Mouse (Mus musculus): ENCODE results near the gene Frmd4b. TPM values are rescaled to one million over a fixed set of nuclear protein-coding genes. Genes with fewer than 3 reads are reported as not detected.

Frmd4b gene
- total RNA-seq (2022) = 10 to 100 TPM; 10.1 to 13.1 (median 12.1) TPM

DNA sequence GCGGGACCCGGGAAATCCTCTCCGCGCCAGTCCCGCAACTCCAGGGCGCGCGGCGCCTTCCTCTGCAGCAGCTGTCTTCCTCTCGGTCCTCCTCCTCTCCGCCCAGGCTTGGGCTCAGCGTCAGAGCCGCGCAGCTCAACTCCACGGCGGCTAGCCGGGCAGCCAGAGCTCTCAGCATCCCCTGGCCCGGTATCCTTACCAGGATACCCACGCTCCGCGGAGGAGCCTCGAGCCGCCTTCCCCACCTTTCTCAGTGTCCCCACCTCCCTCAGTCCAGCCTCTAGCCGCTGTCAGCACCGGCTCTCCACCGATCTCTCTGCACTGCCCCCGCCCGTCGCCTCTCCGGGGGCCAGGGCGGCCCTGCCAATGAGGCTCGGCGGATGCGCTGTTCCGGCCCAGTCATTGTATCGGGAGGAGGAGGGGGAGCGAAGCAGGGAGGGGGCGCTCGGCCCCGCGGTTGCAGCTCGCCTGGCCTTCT is at the start of gene Frmd4b:
TSS of gene Frmd4b (minus strand) at position 276 of the 478 bp plus-strand sequence.
- peak; percentile 48 for DNase-seq (ENCODE audit: low spot score)

DNA sequence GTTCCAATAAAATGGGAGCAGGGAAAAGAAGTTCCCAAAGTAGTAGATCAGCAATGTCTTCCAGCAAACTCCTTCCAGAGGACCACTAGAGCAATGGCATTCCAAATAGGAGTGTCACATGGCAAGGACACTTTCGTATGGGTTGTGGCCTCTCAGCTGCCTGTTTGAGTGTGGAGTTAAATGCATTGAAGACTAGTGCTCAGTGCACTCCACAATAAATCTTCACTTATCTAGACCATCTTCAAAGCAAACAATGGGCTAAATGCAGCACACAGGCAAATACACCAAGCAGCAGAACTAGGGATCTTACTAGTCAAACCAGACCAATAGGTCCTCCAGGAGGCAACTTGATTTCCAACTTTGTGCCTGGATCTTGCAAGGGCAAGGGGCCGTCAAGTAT is 49.1 kb upstream of the Frmd4b start:
- no peak for DNase-seq (ENCODE audit: low spot score)

DNA sequence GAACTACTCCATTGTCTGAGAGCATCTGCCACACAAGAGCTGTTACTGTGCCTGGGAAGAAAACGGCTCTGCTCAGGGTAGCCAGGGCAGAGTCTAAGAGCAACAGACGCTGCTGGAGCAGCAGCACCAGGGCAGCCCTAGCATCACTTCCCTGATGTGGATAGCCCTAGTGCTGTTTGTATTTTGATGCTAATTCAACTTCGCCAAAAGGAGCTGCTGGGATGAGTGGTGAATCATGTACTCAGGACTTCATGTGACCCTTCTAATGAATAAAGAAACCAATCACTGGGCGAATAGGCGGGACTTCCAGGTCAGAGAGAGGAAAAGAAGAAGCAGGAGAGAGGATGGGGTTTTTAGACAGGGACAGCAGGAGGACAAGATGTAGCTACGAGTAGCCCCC is 41.6 kb upstream of the Frmd4b start:
- no peak for DNase-seq (ENCODE audit: low spot score)

DNA sequence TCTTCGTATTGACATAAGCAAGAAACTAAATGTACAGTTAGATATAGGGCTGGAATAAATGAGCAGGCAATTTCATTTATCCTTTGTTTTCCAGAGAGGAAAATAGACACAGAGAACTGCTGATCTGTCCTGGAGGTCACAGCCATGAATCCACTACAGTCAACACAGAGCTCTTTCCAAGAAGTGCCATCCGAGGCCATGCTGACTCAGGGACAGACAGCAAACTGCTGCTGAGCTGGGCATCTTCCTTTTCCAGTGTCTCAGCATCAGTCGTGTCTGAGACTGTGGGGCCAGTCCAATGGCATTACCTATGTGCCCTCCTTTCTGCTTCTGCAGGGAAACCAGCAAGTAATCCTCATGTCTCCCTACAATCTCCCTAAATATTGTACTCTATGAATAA is 38.6 kb upstream of the Frmd4b start:
- DNase-seq (ENCODE audit: low spot score) = no peak

DNA sequence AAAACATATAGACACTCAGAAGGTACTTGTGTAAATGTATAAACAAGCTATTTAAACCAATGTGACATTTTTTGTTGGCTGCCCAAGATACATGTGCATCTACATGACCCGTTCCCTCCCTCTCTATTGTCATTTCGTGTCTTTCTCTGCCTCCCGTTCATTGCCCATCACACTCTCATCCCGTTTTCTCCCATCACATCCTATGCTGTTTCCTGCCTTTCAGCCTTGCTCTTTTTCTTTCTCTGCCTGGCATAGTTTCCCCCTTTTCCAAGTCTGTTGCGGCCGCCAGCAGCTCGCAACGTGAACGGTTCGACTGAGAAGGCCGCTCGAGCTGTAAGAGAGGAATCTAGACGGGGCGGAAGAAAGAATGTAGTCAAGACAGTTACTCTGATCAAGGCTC is 30.2 kb upstream of the Frmd4b start:
- DNase-seq (ENCODE audit: low spot score) = no peak

DNA sequence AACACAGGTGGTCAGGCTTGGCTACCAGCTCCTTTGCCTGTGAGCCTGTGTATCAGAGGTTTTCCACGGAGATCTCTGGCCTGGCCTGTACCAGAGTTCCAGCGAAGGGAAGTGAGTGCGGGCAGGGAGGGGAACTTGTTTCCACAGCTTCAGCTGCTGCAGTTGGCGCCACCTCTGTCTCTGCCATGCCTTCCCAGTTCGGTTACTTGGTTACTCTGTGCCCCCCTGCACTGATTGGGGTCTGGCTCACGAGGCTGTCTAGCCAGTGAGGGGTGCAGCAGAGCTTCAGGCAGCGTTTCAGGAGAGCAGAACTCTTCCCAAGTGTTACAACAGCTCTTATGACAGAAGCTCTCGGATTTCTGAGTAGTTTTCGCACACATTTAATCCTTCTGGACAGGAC is 6.0 kb upstream of the Frmd4b start:
- no peak for DNase-seq (ENCODE audit: low spot score)

DNA sequence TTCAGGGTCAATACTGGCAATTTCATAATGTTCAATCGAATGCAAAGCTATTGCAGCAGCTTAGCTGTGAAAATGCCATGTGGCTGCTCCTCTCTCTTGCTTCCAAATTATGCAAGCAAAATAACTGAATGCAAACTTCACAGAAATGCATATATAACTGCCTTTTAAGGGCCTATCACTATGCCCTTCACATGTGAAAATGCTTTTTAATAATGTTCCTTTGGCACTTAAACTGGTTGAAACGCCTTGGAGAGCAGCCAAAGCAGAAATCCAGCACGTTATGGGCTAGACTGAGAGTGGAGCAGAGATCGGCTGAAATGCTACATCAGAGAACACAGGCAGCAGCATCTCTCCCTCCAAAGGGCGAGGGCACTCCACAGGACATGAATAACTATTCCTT is 4.9 kb upstream of the Frmd4b start:
- no peak for DNase-seq (ENCODE audit: low spot score)

DNA sequence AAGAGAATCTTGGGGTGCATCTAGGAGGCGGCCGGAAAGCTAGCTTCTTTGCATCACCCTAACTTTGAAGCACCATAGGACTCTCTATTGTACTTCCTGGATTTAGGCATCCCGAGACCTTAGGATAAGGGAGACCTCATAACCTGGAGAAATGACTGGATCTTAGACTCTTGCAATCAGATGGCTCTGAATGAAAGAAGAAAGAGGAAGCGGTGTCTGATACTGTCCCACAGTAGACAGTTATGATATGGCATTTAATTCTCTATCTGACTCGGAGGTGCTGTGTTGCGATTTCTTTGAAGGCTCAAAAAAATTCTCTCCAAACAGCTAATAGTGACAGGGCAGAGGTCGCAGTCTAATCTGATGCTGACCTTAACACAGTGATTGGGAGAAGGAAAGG is 433 bp upstream of the Frmd4b start:
- DNase-seq (ENCODE audit: low spot score) = no peak

DNA sequence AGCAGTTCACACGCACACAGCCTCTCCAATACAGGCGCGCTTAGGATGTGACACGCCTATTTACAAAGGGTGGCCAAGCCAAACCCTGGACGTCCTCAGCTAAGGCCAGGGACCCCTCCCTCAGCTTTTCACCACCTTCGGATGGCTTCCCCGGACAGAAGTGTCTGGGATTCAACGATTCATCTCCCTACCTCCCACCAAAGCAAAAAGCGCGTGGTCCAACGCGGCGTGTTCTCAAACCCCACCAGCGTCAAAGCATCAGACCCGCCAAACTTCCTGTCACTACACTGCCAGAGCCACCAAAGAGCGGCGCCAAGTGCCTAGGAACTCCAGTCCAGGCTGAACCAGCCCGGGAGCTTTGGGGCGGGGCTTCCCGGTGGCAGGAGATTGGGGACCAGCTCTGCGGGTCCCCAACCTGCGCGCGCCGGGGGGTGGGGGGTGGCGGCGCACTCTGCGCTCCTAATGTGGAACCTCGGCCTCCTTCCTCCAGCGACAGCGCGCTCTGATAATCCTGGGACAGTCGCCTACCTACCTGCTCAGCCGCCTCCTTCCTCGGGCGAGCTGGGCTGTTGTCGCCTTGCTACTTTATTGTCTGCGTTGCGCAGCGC is 579 bp downstream of the Frmd4b start:
- peak; percentile 24 for DNase-seq (ENCODE audit: low spot score)

DNA sequence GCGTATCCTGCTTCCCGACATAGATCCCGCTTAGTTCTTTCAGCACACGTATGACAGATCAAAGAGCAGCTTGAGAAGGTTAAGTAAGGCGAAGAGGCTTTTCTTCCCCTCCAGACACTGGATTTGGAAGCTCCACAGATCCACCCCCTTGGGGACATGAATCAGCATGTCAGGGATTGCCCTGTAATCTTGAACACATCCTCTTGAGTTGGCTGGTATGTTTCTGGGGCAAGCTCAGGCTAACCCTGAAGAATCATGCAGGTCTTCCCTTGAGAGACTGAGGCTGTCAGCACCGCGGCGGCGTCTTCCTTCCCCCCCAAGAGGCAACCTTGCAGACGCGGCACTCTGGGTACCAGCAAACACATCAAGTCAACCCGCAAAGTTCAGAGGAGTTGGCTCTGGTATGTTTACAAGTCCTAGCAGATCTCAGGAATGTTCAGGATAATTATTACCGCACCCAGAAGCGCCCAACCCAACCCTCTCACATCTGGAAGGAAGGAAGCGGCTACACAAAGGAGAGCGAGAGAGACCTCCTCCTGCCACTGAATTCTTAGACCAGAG is 1.4 kb downstream of the Frmd4b start:
- DNase-seq (ENCODE audit: low spot score) = peak; percentile 4

DNA sequence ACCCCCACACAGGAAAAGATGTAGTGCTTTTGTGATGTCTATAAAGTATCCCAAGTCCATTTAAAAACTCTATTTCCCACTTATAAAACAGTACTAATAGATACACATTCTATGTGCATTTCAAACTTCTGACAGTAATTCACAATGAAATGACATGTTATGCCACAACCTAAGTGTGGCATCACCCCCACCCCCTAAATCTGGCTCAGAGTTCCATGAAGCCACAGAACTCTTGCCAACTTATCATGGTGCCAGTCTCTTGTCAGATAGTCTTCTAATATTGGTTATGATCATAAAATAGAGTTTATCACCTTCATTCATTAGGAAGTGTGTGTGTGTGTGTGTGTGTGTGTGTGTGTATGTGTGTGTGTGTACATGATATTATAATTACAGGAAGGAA is 3.2 kb downstream of the Frmd4b start:
- no peak for DNase-seq (ENCODE audit: low spot score)

DNA sequence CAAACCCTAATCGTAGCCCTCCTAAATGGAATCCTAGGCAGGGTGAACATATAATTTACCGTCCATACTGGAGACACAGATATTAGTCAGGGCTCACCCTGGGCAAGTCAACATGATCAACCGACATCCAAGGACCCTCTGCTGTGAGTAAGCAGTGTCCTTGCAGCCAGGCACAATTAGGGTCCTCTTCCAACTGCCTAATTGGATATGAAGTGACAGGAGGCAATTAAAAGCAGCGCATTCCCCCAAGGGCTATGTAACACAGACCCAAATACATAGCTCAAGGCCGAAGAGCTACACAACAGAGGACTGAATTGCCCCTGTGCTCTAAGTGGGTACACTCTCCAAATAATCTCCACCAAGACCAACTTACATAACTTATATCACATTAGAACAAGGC is 4.5 kb downstream of the Frmd4b start:
- no peak for DNase-seq (ENCODE audit: low spot score)

DNA sequence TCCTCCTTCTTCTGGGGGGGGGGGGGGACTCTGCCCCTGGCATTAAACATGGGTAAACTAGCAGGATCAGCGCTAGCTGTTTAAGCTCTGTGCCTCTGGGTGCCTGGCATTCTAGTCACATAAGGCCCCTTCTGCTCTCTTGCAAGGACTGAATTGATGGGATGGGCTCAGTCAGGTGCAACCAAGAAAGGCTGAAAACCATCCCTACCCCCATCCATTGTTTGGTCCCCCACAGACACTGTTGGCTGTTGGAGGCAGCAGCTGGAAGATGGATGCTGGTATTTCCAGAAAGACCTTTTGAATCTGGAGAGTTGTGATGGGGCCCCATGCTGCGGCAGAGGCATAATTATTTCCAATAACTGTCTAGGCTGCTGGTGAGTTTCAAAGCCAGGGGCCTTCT is 7.3 kb downstream of the Frmd4b start:
- DNase-seq (ENCODE audit: low spot score) = no peak

DNA sequence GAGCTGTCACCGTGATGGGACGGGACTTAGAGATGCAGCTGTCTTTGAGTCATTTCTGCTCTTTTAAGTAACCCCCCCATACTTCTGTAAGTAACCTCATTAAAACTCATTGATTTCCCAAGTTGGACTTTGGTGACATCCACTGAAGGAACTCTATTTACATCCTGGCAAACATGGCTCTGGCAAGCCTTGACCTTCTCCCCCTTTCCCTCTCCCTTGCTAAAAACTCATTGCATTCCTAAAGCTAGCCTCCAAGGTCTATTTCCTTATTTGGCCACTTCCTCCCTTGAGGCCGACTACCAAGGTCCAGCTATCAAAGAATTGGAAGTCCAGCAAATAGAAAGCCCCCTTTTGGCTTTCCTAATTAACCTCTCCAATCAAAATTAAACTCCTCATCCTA is 9.7 kb downstream of the Frmd4b start:
- DNase-seq (ENCODE audit: low spot score) = no peak

DNA sequence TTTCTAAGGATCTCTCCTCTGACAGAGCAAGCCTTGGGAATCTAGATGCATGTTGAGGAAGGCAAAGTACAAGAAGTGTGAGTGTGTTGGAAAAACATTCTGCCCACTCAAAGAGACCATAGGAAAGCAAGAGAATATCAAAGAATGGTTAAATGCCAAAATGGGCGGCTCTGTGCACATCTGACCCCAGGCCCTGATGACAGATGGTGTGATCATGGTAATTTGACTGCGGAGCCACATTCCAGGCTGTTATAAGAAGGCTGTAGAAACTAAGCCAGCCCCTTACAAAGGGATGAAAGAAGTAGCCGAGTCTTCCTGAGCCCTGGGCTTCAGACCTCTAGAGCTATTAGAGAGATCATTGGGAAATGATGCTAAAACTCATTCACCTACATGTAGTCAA is 22.1 kb downstream of the Frmd4b start:
- no peak for DNase-seq (ENCODE audit: low spot score)

DNA sequence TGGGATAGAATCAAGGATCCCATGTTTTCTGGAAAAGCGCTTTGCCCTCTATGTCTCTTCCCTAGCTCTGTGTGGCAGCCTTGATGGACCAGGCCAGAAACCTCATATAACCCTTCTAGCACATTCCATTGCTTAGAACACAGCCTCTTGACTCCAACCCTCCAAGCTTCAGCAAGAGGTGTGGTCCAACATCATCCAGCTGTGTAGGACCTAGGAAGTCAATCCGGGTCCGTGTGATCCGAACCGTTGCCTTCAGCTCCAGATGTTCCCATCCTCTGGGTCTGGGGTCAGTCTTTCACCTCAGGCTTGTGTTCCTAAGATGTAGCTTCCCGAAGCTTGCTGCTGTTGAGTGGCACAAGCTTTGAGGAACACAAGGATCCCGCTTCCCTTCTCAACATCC is 22.8 kb downstream of the Frmd4b start:
- DNase-seq (ENCODE audit: low spot score) = no peak

DNA sequence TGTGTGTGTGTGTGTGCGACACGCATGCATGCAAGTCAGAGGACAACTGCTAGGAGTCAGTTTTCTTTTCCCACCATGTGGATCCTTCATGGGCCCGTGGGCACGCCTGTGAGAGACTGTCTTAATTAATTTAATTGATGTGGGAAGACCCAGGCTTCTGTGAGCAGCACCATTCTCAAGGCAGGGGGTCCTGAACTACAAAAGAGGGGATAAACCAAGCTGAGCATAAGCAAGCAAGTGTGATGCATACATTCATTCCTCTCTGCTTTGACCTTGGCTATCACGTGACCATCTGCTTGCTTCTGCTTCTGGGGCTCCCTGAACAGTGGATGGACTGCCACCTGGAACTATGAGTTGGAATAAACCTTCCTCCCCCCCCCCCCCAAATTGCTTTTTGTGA is 27.1 kb downstream of the Frmd4b start:
- DNase-seq (ENCODE audit: low spot score) = no peak

DNA sequence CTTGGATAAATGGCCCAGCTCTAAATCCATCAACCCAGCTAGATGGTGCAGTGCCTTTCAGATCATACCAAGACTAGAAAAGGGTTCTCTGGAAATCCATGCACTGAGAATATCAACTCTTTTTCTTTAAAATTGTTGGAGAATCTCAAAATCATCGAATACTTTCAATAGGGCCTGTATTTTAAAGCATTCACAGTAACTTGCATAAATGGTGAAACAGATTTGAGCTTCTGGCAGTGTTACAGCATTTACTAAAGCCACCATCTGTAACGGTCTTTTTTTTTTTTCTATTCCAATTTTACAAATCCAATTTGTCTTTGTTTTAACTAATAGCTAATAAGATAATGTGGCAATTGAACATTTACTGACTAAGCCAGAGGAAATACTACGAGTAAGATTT is 27.8 kb downstream of the Frmd4b start:
- DNase-seq (ENCODE audit: low spot score) = no peak

DNA sequence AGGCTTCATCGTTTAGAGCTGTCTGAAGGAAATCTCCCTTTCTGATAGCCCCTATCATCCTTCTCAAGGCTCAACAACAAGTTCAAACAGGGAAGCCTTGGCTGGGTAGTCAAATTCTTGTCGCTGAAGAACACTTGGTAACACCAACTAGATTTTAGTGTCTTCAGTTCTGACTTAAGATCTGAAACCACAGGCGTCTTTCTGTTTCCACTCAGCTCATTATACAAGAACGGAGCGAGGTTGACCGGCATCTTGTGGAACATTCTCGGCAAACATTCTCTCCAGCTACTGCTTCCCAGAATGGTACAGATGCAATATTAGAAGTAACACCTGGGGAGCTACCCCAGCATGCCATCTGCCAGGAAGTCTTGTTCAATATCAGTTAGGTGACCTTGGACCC is 28.3 kb downstream of the Frmd4b start:
- DNase-seq (ENCODE audit: low spot score) = no peak

DNA sequence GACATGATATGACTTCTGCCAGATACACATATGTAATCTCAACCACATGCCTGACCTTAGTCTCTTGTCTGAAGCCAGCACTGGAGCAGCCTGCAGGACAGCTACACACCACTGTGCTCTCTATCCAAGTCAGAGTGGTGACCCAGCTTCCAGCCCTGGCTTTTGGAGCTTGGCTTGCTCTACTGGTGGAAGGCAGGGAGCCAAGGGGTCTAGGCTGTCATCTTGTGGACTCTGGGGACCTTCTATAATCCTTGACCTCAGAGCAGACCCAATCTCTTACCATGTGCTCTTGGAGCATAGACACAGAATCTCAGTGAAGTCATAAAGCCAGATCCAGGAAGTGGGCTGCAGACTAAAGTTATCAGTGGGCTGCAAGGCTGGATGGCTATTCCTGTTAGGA is 30.7 kb downstream of the Frmd4b start:
- DNase-seq (ENCODE audit: low spot score) = no peak

DNA sequence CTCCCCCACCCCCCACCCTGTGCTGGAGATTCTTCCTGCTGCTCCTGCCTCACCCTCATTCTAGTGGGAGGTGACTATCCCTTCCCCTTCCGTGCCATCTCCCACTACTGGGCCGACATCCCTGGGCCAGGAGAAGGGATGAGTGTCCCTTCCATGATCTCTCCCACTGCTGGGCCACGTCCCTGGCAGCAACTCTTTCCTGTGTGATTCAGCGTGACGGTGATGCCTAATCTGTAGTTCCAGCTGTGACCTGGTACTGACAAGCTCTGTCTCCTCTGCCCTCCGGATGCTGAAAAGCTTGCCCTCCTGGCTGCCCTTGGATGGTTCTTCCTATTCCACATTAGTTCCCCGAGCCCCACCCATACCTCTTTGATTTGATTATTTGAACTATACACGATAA is 31.3 kb downstream of the Frmd4b start:
- DNase-seq (ENCODE audit: low spot score) = no peak

DNA sequence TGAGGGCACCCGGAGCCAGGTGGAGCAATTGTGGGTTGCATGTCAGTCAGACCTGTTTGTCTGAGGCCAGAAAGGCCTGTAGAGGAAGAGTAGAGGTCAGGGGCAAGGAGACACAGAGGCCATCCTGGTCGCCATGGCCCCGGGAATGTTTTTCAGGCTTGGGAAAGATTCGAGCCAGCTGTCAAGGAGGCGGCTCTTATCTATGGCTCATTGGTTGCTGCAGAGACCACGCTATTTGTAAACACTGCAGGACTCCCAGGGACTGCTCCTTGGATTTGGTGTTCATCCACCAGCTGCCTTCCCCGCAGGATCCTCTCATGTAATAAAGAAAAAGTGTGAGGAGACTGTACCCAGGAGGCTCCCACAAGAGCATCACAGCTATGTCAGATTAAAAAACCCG is 34.6 kb downstream of the Frmd4b start:
- DNase-seq (ENCODE audit: low spot score) = no peak

DNA sequence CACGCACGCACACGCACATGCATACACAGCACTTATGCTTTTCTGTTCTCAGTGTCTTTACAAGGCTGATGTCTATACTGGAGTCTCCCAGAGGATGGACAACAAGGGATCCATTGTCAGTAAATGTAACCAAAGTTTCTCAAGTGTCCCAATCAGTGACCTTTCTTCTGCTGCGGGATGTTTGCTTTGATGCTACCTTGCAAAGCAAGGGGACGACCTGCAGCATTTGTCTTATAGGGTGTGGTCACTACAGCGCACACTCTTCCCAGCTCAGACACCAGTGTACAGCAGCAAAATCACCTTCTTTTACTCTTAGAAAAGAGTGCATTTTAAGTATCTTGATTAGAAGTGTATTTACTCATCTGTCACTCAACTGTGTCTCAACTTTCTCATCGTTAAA is 35.4 kb downstream of the Frmd4b start:
- DNase-seq (ENCODE audit: low spot score) = no peak

DNA sequence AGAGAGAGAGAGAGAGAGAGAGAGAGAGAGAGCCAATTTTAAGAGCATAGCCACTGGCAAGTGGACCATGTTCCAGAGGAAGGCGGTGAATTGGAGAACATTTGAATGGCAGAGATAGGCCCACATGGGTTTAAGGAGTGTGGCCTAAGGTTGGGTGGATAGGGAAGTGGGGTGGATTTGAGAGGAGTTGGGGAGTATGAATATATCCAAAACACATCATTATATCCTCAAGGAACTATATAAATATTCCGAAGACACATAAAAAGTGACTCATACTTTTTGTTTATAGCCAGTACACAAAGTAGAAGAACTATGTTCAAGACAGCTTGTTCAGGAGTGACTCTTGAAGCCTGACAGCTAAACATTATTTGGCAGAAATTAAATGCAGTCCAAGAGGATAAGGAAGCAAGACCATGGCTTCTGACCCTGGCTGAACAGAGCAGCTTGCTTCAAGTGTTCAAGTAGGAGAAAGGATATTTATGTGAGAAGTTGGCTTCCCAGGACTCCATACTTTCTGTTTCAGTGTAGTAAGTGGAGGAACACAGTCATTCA is 36.8 kb downstream of the Frmd4b start:
- DNase-seq (ENCODE audit: low spot score) = no peak

All from heart, adult 8-10 months (tissue).